Mouse (Mus musculus) forebrain, embryonic 15.5 days (tissue): ENCODE data around the gene Inka1. TPM values are rescaled to one million over a fixed set of nuclear protein-coding genes. Genes with fewer than 3 reads are reported as not detected.

Experiments used
- ATAC-seq: fragments of 200-750 bp; cut with Nextera tagmentation; replicated peaks from 2 replicates; pipeline ENCODE4 v1.8.0; 2017; ENCODE audit warnings: mild to moderate bottlenecking, moderate TSS enrichment, moderate library complexity
- H3K27ac ChIP-seq: fragments of 300-500 bp; sonication (generic); replicated peaks from 2 replicates; pipeline ENCODE4 v1.5.1; 2015; ENCODE audit warnings: mild to moderate bottlenecking, inconsistent platforms
- H3K27me3 ChIP-seq: fragments of 300-500 bp; sonication (generic); 2 replicates; pipeline ENCODE4 v1.6.1; 2015; ENCODE audit warnings: inconsistent platforms
- H3K36me3 ChIP-seq: fragments of 300-500 bp; sonication (generic); 2 replicates; pipeline ENCODE4 v1.6.1; 2015; ENCODE audit warnings: mild to moderate bottlenecking, inconsistent platforms
- H3K4me1 ChIP-seq: fragments of 300-500 bp; sonication (generic); 2 replicates; pipeline ENCODE4 v1.6.1; 2015; ENCODE audit warnings: inconsistent platforms
- H3K4me2 ChIP-seq: fragments of 300-500 bp; sonication (generic); replicated peaks from 2 replicates; pipeline ENCODE4 v1.6.1; 2015; ENCODE audit warnings: mild to moderate bottlenecking, inconsistent platforms
- H3K4me3 ChIP-seq: fragments of 300-500 bp; sonication (generic); 2 replicates; pipeline ENCODE4 v1.5.1; 2015; ENCODE audit warnings: mild to moderate bottlenecking, inconsistent platforms
- H3K9ac ChIP-seq: fragments of 300-500 bp; sonication (generic); replicated peaks from 2 replicates; pipeline ENCODE4 v1.6.1; 2015; ENCODE audit warnings: mild to moderate bottlenecking, inconsistent platforms
- H3K9me3 ChIP-seq: fragments of 300-500 bp; sonication (generic); 2 replicates; pipeline ENCODE4 v1.6.1; 2016; ENCODE audit warnings: inconsistent platforms
- WGBS: fragments of 180-500 bp; shearing (Covaris S2); methylation state at CpG from one replicate; pipeline ENCODE4 v1.1.7; 2015; ENCODE audit warnings: mixed read lengths; 5-methylcytosine and 5-hydroxymethylcytosine counted together
- polyA plus RNA-seq: library from polyadenylated mRNA; unstranded; fragments of >200 nt; fragmentation: Nextera tagmentation; extraction: Ambion mirVana; gene quantifications from 2 replicates; pipeline ENCODE4 v1.2.1, GENCODE M21; 2015

Gene Inka1
- polyA plus RNA-seq, 1 experiment from 2014 or later, result 12.8 TPM

- ATAC-seq, result no peak
- Histone ChIP-seq H3K4me3 (no peak overlapping the region), H3K4me2 (no peak overlapping the region), H3K27me3 (no peaks in the 10 kb centered on the region), H3K9me3 (no peaks in the 10 kb centered on the region), H3K27ac (no peak overlapping the region), H3K4me1 (peaks cover 17% of the 10 kb centered on the region), H3K9ac (no peak overlapping the region), H3K36me3 (no peaks in the 10 kb centered on the region)
- WGBS, result 86% methylated on average over 13 of the region's 13 CpGs
Observed at GRCm38 (mm10) chr9:107949184-107949921, 36.3 kb downstream of the Inka1 start.

GRCm38 (mm10) chr9:107947241-107948194 lies 38.2 kb downstream of the Inka1 start:
- Histone ChIP-seq H3K9ac (no peak overlapping the region), H3K36me3 (no peaks in the 10 kb centered on the region), H3K27ac (no peak overlapping the region), H3K4me2 (no peak overlapping the region), H3K4me3 (no peak overlapping the region), H3K27me3 (no peaks in the 10 kb centered on the region), H3K9me3 (no peaks in the 10 kb centered on the region), H3K4me1 (peaks cover 17% of the 10 kb centered on the region)
- ATAC-seq, result no peak
- WGBS, result 87% methylated on average over 31 of the region's 31 CpGs

- Histone ChIP-seq H3K4me3 (peak overlapping the region; percentile 53), H3K27me3 (no peaks in the 10 kb centered on the region), H3K27ac (no peak overlapping the region), H3K9ac (peak overlapping the region; percentile 55), H3K4me1 (peaks cover 22% of the 10 kb centered on the region), H3K4me2 (peak overlapping the region; percentile 65), H3K36me3 (no peaks in the 10 kb centered on the region), H3K9me3 (no peaks in the 10 kb centered on the region)
- WGBS, result 7% methylated on average over 3 of the region's 3 CpGs
- no peak for ATAC-seq
Observed at GRCm38 (mm10) chr9:107936831-107937230, 48.8 kb downstream of the Inka1 start.

- H3K27me3 ChIP-seq, result no peaks in the 10 kb centered on the region
- H3K9ac ChIP-seq, result peak overlapping the region; percentile 55
- peak; percentile 48 for ATAC-seq
- no peaks in the 10 kb centered on the region for H3K36me3 ChIP-seq
- peak overlapping the region; percentile 65 for H3K4me2 ChIP-seq
- peak overlapping the region; percentile 53 for H3K4me3 ChIP-seq
- under 1% methylated on average over 29 of the region's 29 CpGs for WGBS
- H3K4me1 ChIP-seq, result peaks cover 22% of the 10 kb centered on the region
- no peaks in the 10 kb centered on the region for H3K9me3 ChIP-seq
- H3K27ac ChIP-seq, result no peak overlapping the region
Observed at GRCm38 (mm10) chr9:107936215-107936822, 49.4 kb downstream of the Inka1 start.

GRCm38 (mm10) chr9:107935790-107936214 lies 49.9 kb downstream of the Inka1 start:
- Histone ChIP-seq H3K27me3 (no peaks in the 10 kb centered on the region), H3K36me3 (no peaks in the 10 kb centered on the region), H3K4me1 (peaks cover 22% of the 10 kb centered on the region), H3K27ac (no peak overlapping the region), H3K9me3 (no peaks in the 10 kb centered on the region), H3K9ac (peak overlapping the region; percentile 55), H3K4me2 (peak overlapping the region; percentile 65), H3K4me3 (peak overlapping the region; percentile 53)
- ATAC-seq, result peak; percentile 62
- under 1% methylated on average over 41 of the region's 41 CpGs for WGBS

- Histone ChIP-seq H3K4me1 (peaks cover 22% of the 10 kb centered on the region), H3K36me3 (no peaks in the 10 kb centered on the region), H3K4me3 (peak within 1 kb of the TSS; percentile 53), H3K27me3 (no peaks in the 10 kb centered on the region), H3K9me3 (no peaks in the 10 kb centered on the region), H3K9ac (peak within 1 kb of the TSS; percentile 55), H3K4me2 (peak within 1 kb of the TSS; percentile 65), H3K27ac (no peak within 1 kb of the TSS)
- ATAC-seq, result 0 out of 2 replicates have a peak, but pooled peaks have one; percentile 4
- 6% methylated on average over 3 of the region's 3 CpGs for WGBS
Observed at GRCm38 (mm10) chr9:107935374-107935773, 50.3 kb downstream of the Inka1 start, which contains the start of gene Camkv. TSS of gene Camkv (plus strand) at chr9:107935674.

Other genes with a start within 250 kb of the Inka1 start
- gene Rbm5, start 214.9 kb downstream of the Inka1 start, polyA plus RNA-seq, result 283 and 284 TPM in 2 replicates
- gene Rbm6, start 112.6 kb downstream of the Inka1 start, polyA plus RNA-seq, result 115 and 125 TPM in 2 replicates
- gene Mon1a, start 97.7 kb downstream of the Inka1 start, polyA plus RNA-seq, result 24.0 and 24.5 TPM in 2 replicates
- gene Mst1r, start 79.0 kb downstream of the Inka1 start, polyA plus RNA-seq, result 1.0 and 1.9 TPM in 2 replicates
- gene Actl11, start 57.4 kb downstream of the Inka1 start, polyA plus RNA-seq, result not detected in 2 replicates
- 79.1 and 83.4 TPM in 2 replicates for gene Camkv, start 50.2 kb downstream of the Inka1 start, polyA plus RNA-seq
- 14.0 and 15.7 TPM in 2 replicates for gene Traip, start 35.7 kb downstream of the Inka1 start, polyA plus RNA-seq
- 2.5 and 2.9 TPM in 2 replicates for gene Uba7, start 10.4 kb downstream of the Inka1 start, polyA plus RNA-seq
- 0.64 and 0.83 TPM in 2 replicates for gene Gm20661, start 2.8 kb downstream of the Inka1 start, polyA plus RNA-seq
- gene Cdhr4, start 6.6 kb upstream of the Inka1 start, polyA plus RNA-seq, result 0.36 and 1.7 TPM in 2 replicates
- 0.69 TPM in 1 of 2 replicates, not detected in the other for gene Gm20662, start 10.5 kb upstream of the Inka1 start, polyA plus RNA-seq
- 101 and 109 TPM in 2 replicates for gene Ip6k1, start 16.6 kb upstream of the Inka1 start, polyA plus RNA-seq
- 19.9 and 22.2 TPM in 2 replicates for gene Gmppb, start 63.4 kb upstream of the Inka1 start, polyA plus RNA-seq
- 3.2 and 3.4 TPM in 2 replicates for gene Amigo3, start 67.3 kb upstream of the Inka1 start, polyA plus RNA-seq
- 0.37 TPM in 1 of 2 replicates, not detected in the other for gene Mst1, start 94.6 kb upstream of the Inka1 start, polyA plus RNA-seq
- gene Rnf123, start 97.5 kb upstream of the Inka1 start, polyA plus RNA-seq, result 45.4 and 49.0 TPM in 2 replicates
- 42.3 and 50.5 TPM in 2 replicates for gene Apeh, start 108.7 kb upstream of the Inka1 start, polyA plus RNA-seq
- gene Bsn, start 204.5 kb upstream of the Inka1 start, polyA plus RNA-seq, result 7.3 and 7.9 TPM in 2 replicates